Mouse (Mus musculus) hindbrain, embryonic 12.5 days (tissue): ENCODE results near the gene Gm45844. TPM values are rescaled to one million over a fixed set of nuclear protein-coding genes. Genes with fewer than 3 reads are reported as not detected.
"Not testable (repeated sequence)": the region's sequence is repeated elsewhere in the genome, so short reads cannot be mapped to it uniquely, and the experiment has no call there.

Experiments
- ATAC-seq: fragments of 200-750 bp; cut with Nextera tagmentation; 2 replicates; pipeline ENCODE4 v1.8.0; 2017; ENCODE audit warnings: moderate TSS enrichment; ENCODE audit not compliant: low FRiP score
- H3K27ac ChIP-seq: fragments of 300-500 bp; sonication (generic); 2 replicates; pipeline ENCODE4 v1.5.1; 2016; ENCODE audit warnings: mild to moderate bottlenecking
- H3K27me3 ChIP-seq: fragments of 300-500 bp; sonication (generic); 2 replicates; pipeline ENCODE4 v1.6.1; 2016; ENCODE audit warnings: mild to moderate bottlenecking
- H3K36me3 ChIP-seq: fragments of 300-500 bp; sonication (generic); 2 replicates; pipeline ENCODE4 v1.6.1; 2016; ENCODE audit warnings: mild to moderate bottlenecking
- H3K4me1 ChIP-seq: fragments of 300-500 bp; sonication (generic); 2 replicates; pipeline ENCODE4 v1.6.1; 2016
- H3K4me2 ChIP-seq: fragments of 300-500 bp; sonication (generic); replicated peaks from 2 replicates; pipeline ENCODE4 v1.6.1; 2016; ENCODE audit warnings: mild to moderate bottlenecking
- H3K4me3 ChIP-seq: fragments of 300-500 bp; sonication (generic); 2 replicates; pipeline ENCODE4 v1.5.1; 2016; ENCODE audit warnings: mild to moderate bottlenecking
- H3K9ac ChIP-seq: fragments of 300-500 bp; sonication (generic); 2 replicates; pipeline ENCODE4 v1.6.1; 2016; ENCODE audit warnings: mild to moderate bottlenecking, moderate library complexity
- H3K9me3 ChIP-seq: fragments of 300-500 bp; sonication (generic); replicated peaks from 2 replicates; pipeline ENCODE4 v1.6.1; 2016; ENCODE audit warnings: mild to moderate bottlenecking
- WGBS: fragments of 180-500 bp; shearing (Covaris S2); methylation state at CpG from one replicate; pipeline ENCODE4 v1.1.7; 2016; 5-methylcytosine and 5-hydroxymethylcytosine counted together
- polyA plus RNA-seq: library from polyadenylated mRNA; unstranded; fragments of >200 nt; fragmentation: Nextera tagmentation; extraction: Ambion mirVana; gene quantifications from 2 replicates; pipeline ENCODE4 v1.2.1, GENCODE M21; 2016

The Gm45844 gene
- 3.5 and 3.8 TPM in 2 replicates for polyA plus RNA-seq

DNA sequence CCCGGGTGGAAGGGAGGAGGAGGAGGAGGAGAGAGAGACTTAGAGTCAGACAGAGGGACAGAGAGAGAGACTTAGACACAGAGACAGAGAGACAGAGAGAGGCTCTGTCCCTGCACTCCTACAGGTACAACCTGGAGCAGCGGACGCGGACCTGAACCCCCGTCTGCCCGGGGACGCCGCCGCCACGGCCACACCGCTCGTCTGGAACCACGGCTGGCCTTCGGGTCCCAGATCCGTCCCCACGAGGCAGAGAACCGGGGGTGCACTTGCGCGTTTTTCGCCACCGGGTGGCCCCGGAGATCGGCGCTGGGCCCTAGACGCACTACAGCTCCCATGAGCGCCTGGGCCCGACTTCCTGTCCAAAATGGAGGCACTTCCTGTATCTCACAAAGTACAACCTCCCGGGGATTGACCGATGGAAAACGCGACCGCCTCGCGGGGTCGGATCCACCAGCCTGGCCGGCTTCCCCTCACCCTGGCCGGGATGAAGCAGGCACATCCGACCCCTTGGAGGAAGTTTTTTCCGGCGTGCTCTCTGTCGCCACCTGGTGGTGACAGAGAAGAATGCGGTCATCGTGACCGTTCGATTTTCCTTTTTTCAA, at the start of gene Gm45844:
Gene Gm45844 (minus strand): TSS at position 324 of the 602 bp plus-strand sequence.
- peak; percentile 99 for ATAC-seq
- H3K9ac ChIP-seq, H3K27me3 ChIP-seq, H3K9me3 ChIP-seq, H3K4me1 ChIP-seq, H3K36me3 ChIP-seq: not testable (repeated sequence)
- Histone ChIP-seq H3K4me2 (peak within 1 kb of the TSS; percentile 24), H3K4me3 (peak within 1 kb of the TSS; percentile 20), H3K27ac (0 out of 2 replicates have a peak within 1 kb of the TSS, but pooled peaks have one; percentile 14)
- 40% methylated on average over 45 of the region's 45 CpGs for WGBS

DNA sequence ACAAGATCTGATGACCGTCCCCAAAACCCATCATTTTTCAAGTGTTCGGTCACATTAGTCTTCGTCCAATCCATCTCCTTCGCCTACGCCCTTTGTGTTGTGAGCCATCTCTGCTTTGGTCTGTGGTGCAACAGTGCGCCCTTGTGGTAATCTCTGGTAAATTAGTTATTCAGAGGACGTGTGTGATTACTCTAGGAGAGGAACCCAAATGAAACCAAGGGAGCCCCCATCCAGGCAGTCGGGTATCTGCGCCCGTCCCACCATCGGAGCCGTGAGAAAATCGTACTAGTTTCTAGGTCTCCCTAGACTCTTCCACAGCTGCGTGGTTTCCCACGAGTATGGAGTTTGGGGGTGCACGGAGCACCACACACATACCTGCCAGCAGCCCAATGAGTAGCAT, 17.5 kb upstream of the Gm45844 start:
- peaks cover 5% of the 10 kb centered on the region; the same call in 1 of the 2 replicates for H3K4me1 ChIP-seq
- H3K9me3 ChIP-seq, result no peaks in the 10 kb centered on the region
- no peak overlapping the region for H3K4me2 ChIP-seq
- WGBS, result 78% methylated on average over 16 of the region's 16 CpGs
- H3K27ac ChIP-seq, result no peak overlapping the region
- H3K27me3 ChIP-seq, result no peaks in the 10 kb centered on the region
- no peak overlapping the region for H3K9ac ChIP-seq
- no peak overlapping the region for H3K4me3 ChIP-seq
- no peak for ATAC-seq
- H3K36me3 ChIP-seq, result peaks cover 45% of the 10 kb centered on the region

DNA sequence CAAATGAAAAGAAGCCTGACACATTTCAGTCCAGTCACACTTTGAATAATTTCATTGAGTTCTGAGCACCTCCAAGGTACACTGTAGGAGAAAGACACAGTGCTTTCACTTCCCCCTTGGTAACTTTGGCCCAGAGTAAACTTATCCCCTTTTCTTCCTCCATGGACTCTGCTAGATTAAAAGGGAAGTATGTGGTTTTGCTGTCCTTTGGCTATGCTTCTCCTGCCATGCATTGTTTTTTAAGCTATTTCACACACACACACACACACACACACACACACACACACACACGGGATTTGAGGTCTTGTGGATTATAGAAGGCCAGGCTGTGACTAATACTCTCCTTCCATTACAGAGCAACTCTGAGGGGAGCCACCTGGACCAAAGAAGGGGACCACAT, 3.3 kb upstream of the Gm45844 start:
- H3K4me1 ChIP-seq, result no peaks in the 10 kb centered on the region
- no peak overlapping the region for H3K27ac ChIP-seq
- 92% methylated on average over 1 of the region's 1 CpGs for WGBS
- no peak overlapping the region for H3K4me3 ChIP-seq
- H3K9me3 ChIP-seq, result peaks cover 3% of the 10 kb centered on the region; the same call in 1 of the 2 replicates
- no peaks in the 10 kb centered on the region for H3K27me3 ChIP-seq
- H3K9ac ChIP-seq, result no peak overlapping the region
- H3K4me2 ChIP-seq, result no peak overlapping the region
- ATAC-seq, result no peak
- H3K36me3 ChIP-seq, result peaks cover 34% of the 10 kb centered on the region

DNA sequence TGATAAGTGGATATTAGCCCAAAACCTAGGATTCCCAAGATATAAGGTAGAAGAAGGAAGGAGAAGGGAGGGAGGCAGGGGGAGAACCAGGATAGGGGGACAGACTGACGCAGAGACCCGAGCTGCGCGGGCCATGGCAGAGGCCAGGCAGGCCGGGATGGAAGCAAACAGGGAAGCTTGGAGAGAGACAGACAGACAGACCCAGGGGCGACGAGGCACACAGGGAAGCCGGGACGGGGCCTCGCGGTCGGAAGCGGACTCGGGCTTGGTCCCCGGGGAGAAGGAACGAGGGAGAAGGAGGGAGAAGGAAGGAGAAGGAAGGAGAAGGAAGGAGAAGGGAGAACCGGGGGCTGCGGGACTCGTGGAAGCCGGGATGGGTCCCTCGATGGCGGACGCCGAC, 533 bp downstream of the Gm45844 start:
- WGBS, result 49% methylated on average over 24 of the region's 24 CpGs
- ATAC-seq, result peak; percentile 82
- H3K4me1 ChIP-seq, H3K36me3 ChIP-seq, H3K9ac ChIP-seq, H3K9me3 ChIP-seq, H3K27me3 ChIP-seq: not testable (repeated sequence)
- Histone ChIP-seq H3K27ac (0 out of 2 replicates have a peak overlapping the region, but pooled peaks have one; percentile 14), H3K4me2 (peak overlapping the region; percentile 24), H3K4me3 (peak overlapping the region; percentile 20)

DNA sequence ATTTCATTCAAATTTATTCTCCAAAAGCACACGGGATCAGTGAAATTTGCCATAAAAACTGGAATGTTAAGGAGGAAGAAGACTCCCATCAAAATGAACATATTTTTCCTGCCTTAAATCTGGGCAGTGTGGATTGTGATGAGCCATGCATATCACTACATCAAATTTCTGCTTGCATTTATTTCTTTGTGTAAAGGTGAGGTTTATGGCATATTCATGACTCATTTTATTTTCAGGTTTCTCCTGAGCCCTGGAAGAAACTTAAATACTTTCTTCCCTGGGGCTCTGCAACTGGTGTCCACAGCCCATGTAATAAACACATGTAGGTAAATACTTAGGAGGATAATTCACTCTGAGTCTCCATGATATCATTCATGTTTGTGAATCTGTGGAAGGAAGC, 30.9 kb downstream of the Gm45844 start, which contains the start of gene Vmn2r29:
Gene Vmn2r29 (minus strand): TSS at position 101 of the 400 bp plus-strand sequence.
- H3K9ac ChIP-seq, H3K27ac ChIP-seq, H3K4me2 ChIP-seq, H3K9me3 ChIP-seq, H3K4me1 ChIP-seq, H3K27me3 ChIP-seq, H3K4me3 ChIP-seq, ATAC-seq, H3K36me3 ChIP-seq: not testable (repeated sequence)
- no CpG with 5 or more reads among the region's 1 CpGs for WGBS

DNA sequence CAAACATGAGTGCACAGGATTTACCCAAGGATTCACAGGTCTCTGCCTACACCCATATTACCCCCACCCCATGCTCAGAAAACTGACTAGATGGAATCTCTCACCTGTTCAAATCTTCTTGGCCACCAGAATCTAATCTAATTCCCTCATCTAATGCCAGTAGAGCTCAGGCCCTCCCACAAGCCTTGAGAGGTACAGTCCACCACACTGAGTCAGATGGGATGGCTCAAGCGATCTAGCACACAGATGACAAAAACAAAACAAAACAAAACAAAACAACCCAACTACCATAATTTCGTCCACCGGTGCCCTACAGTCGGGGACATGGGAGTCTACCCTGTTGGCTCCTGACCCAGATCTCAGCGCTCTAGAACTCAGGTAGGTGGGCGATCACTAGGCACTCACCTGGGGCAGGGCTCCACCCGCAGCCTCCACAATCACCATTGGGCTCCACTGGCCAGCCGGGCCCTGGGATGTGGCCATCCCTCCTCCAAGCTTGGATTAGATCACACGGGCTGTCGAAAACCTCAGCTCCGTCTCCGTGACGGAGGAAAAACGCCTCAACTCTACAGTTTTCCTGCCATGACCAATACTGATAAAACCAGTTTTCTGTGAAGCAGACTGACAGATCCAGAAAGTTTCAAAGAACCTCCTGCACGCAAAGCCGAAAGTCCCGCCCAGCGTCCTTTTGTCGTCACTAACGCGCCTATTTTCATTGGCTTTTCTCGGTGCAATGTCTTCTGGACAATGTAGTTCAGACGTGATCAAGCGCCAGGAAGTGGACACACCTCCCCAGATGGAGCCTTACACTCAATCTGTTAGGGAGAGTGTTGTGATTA, 68.6 kb downstream of the Gm45844 start, which contains the start of gene Zfp772:
Gene Zfp772 (minus strand): TSS at position 686 of the 839 bp plus-strand sequence.
- not testable (repeated sequence) for ATAC-seq, H3K27me3 ChIP-seq, H3K4me1 ChIP-seq, H3K27ac ChIP-seq, H3K9me3 ChIP-seq
- Histone ChIP-seq H3K4me3 (peak within 1 kb of the TSS; percentile 49), H3K9ac (peak within 1 kb of the TSS; percentile 58), H3K4me2 (peak within 1 kb of the TSS; percentile 61), H3K36me3 (peaks cover 16% of the 10 kb centered on the region; the same call in 1 of the 2 replicates)
- 3% methylated on average over 24 of the region's 24 CpGs for WGBS

DNA sequence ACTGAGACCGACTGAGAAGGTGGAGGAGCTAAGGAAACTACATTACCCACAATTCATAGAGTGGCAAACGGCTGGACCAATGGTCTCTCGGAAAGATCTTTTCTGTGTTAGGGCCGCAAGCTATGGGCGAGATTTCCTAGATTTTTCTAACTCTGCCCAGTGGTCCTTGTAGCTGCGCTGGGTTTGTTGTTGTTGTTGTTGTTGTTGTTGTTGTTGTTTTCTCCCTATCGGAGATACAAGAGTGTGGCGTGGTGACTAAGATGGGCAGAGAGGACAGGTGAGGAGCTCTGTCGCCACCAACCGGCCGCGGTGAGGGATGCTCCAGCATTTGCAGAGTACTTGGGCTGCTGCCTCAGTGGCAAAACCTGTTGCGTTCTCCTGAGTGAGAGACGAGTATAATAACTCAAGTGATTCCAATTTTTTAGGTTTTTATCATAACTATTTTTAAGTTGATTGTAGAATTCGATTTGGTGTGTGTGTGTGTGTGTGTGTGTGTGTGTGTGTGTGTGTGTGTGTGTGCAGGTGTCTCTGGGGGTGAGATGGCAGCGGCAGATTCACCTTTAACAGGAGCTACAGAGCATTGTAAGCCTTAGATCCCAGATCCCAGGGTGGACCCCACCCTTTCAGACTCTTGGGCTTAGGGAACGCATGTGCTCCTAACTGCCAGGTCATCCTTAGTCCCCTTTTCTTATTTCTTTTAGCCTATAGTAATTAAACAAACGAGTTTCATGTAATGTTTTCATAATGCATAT, 89.7 kb downstream of the Gm45844 start:
- peak overlapping the region; percentile 50 for H3K4me3 ChIP-seq
- H3K27ac ChIP-seq, result no peak overlapping the region
- 0 out of 2 replicates have a peak, but pooled peaks cover 4% of the 10 kb centered on the region for H3K36me3 ChIP-seq
- ATAC-seq, result peak; percentile 96
- no peaks in the 10 kb centered on the region for H3K27me3 ChIP-seq
- H3K4me2 ChIP-seq, result peak overlapping the region; percentile 44
- WGBS, result 7% methylated on average over 17 of the region's 18 CpGs
- H3K9me3 ChIP-seq, result no peaks in the 10 kb centered on the region; the same call in 1 of the 2 replicates
- peak overlapping the region; percentile 51; the same call in 1 of the 2 replicates for H3K9ac ChIP-seq
- H3K4me1 ChIP-seq, result no peaks in the 10 kb centered on the region

DNA sequence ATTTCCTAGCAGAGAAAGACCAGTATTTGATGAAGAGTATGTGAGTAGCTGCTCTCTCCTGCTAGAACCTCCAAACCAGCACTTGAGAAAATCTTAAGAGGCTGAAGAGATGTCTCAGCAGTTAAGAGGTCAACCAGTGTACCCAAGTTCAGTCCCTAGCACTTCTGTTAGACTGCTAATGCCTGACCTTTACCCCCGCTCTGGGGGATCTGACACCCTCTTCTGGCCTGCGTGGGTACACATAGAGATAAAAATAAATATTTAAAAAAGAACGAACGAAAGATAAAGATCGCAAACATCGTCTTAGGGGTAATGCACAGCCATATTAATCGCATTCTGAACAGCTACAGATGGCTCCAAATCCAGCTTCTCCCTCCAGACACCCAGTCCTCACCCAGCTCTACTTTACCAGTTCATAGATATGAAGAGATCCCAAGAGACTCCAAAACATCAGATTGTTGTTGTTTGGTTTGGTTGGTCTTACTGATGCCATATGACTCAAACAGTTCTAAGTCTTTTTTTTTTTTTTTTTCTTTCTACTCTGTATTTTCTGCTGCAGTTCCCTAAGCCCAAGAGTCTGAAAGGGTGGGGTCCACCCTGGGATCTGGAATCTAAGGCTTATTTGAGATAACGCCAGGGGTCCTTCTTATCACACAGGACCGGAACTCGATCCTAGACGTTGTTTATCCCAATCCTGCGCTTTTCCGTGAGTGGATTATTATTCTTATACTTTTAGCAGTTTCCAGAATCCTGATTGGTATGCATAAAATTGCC, 90.5 kb downstream of the Gm45844 start:
- Histone ChIP-seq H3K4me1 (no peaks in the 10 kb centered on the region), H3K9ac (no peak overlapping the region), H3K4me3 (peak overlapping the region; percentile 50), H3K27ac (no peak overlapping the region), H3K9me3 (no peaks in the 10 kb centered on the region; the same call in 1 of the 2 replicates), H3K27me3 (no peaks in the 10 kb centered on the region), H3K36me3 (peaks cover 12% of the 10 kb centered on the region), H3K4me2 (peak overlapping the region; percentile 44)
- 37% methylated on average over 13 of the region's 13 CpGs for WGBS
- ATAC-seq, result peak; percentile 73

DNA sequence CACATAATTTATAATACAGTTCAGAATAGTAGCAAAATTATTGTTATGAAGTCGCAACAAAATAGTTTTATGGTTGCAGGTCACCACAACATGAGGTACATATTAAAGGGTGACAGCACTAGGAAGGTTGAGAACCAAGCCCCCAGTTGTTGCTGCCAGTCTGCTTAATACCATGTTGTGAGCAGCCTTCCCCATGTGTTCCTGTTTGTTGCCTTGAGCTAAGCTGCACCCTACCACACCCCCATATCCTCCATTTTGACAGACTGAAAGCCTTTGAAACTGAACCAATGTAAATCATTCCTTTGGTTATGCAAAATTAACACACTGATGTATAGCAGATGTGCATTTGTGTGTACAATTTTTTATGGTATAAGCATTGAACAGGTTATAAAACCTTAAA, 92.2 kb downstream of the Gm45844 start:
- WGBS, result 85% methylated on average over 1 of the region's 1 CpGs
- H3K9me3 ChIP-seq, result no peaks in the 10 kb centered on the region; the same call in 1 of the 2 replicates
- H3K4me1 ChIP-seq, result no peaks in the 10 kb centered on the region
- no peak for ATAC-seq
- H3K4me3 ChIP-seq, result no peak overlapping the region
- H3K27ac ChIP-seq, result no peak overlapping the region
- no peak overlapping the region for H3K9ac ChIP-seq
- H3K36me3 ChIP-seq, result peaks cover 29% of the 10 kb centered on the region
- H3K27me3 ChIP-seq, result no peaks in the 10 kb centered on the region
- H3K4me2 ChIP-seq, result no peak overlapping the region

DNA sequence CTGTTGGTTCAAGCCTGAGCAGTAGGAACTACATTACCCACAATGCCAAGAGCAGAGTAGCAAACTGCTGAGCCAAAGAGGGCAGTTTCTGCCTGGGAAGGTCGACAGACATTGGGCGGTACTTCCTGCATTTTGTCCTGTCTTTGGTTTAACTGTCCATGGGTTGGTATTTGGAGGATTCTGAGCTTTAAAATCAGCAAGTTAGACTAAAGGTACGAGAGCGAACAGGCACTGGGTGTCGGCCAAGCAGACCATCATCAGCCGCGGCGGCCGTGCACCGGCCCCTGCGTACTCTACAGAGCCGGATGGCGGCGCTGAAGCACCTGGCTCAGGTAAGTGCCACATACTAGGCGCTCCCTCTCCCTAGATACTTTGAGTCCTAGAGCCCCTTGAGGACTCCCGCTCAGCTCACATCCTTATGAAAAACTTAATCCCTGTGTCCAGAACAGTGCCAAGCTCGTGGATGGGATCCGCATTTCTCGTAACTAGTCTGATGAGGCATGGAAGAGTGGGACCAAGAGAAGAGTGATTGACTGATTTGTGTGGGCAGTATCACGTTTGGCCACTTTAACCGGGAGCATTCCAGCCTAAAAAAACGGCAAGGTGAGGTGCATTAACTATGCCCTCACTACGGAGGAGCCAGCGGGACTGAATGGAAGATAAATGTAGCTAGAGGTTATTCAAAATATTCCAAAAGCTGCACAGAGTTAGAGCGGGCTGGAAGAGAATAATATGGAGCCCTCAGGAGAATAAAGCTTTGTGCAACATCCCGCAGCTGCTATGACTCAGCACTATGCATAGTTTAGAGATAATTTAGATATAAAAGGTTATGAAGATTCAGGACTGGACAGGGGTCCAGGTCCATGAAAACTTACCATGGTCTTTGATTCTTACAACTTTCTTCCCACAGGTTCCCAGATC, 106.6 kb downstream of the Gm45844 start, which contains the start of gene Zfp418:
Gene Zfp418 (plus strand): TSS at position 104 of the 921 bp plus-strand sequence.
- H3K27me3 ChIP-seq, result no peaks in the 10 kb centered on the region
- peak within 1 kb of the TSS; percentile 63 for H3K4me2 ChIP-seq
- H3K4me1 ChIP-seq, result 0 out of 2 replicates have a peak, but pooled peaks cover 5% of the 10 kb centered on the region
- no peaks in the 10 kb centered on the region for H3K9me3 ChIP-seq
- peak; percentile 96 for ATAC-seq
- H3K27ac ChIP-seq, result no peak within 1 kb of the TSS
- peak within 1 kb of the TSS; percentile 69 for H3K9ac ChIP-seq
- peak within 1 kb of the TSS; percentile 65 for H3K4me3 ChIP-seq
- 2% methylated on average over 26 of the region's 26 CpGs for WGBS
- H3K36me3 ChIP-seq, result peaks cover 13% of the 10 kb centered on the region
